Mouse (Mus musculus) lung, postnatal 14 days (tissue): Measurements from ENCODE around the gene Zfp710.
A peak's percentile ranks its signal among the peaks of the same experiment; 100 is the strongest.

Experiments used
- DNase-seq: peaks from one replicate; pipeline ENCODE4 v3.0.0; 2021

The Zfp710 gene

GRCm38 (mm10) chr7:80081586-80082554 lies 57.3 kb downstream of the Zfp710 start:
- DNase-seq = no peak

- DNase-seq = peak; percentile 82
These were observed 59.9 kb downstream of the Zfp710 start for GRCm38 (mm10) chr7:80084484-80084931.

GRCm38 (mm10) chr7:80085970-80086715 lies 61.5 kb downstream of the Zfp710 start:
- peak; percentile 64 for DNase-seq

- DNase-seq = no peak
These were observed 63.6 kb downstream of the Zfp710 start for GRCm38 (mm10) chr7:80088191-80088590.

- no peak for DNase-seq
These were observed 65.8 kb downstream of the Zfp710 start for GRCm38 (mm10) chr7:80090191-80091003.

GRCm38 (mm10) chr7:80091004-80091865 lies 66.6 kb downstream of the Zfp710 start:
- DNase-seq = no peak

GRCm38 (mm10) chr7:80091866-80092210 lies 67.2 kb downstream of the Zfp710 start:
- DNase-seq = no peak

- DNase-seq = peak; percentile 87
These were observed 67.9 kb downstream of the Zfp710 start for GRCm38 (mm10) chr7:80092351-80093046.

- no peak for DNase-seq
These were observed 69.9 kb downstream of the Zfp710 start for GRCm38 (mm10) chr7:80094481-80094880.

GRCm38 (mm10) chr7:80095598-80096309 lies 71.1 kb downstream of the Zfp710 start:
- no peak for DNase-seq

- DNase-seq = no peak
These were observed 73.9 kb downstream of the Zfp710 start for GRCm38 (mm10) chr7:80098389-80098976.

- DNase-seq = no peak
These were observed 78.7 kb downstream of the Zfp710 start for GRCm38 (mm10) chr7:80103335-80103734.

- DNase-seq = no peak
These were observed 81.2 kb downstream of the Zfp710 start for GRCm38 (mm10) chr7:80105637-80106390.

- no peak for DNase-seq
These were observed 81.8 kb downstream of the Zfp710 start for GRCm38 (mm10) chr7:80106441-80106840.

- no peak for DNase-seq
These were observed 86.7 kb downstream of the Zfp710 start for GRCm38 (mm10) chr7:80111066-80112045.

- DNase-seq = peak; percentile 53
These were observed 89.4 kb downstream of the Zfp710 start for GRCm38 (mm10) chr7:80113989-80114388.

GRCm38 (mm10) chr7:80114451-80115223 lies 90.0 kb downstream of the Zfp710 start:
- DNase-seq = peak; percentile 61
